Mouse (Mus musculus) left cerebral cortex, adult 2 months (tissue): ENCODE data around the gene Uevld. TPM values are rescaled to one million over a fixed set of nuclear protein-coding genes. Genes with fewer than 3 reads are reported as not detected.

Source experiments
- DNase-seq, 2 experiments: peaks; one replicate each; pipeline ENCODE4 v3.0.0; 2021 to 2022; ENCODE audit warnings: low spot score in 2 of 2, mixed read lengths in 1 of 2; ENCODE audit errors: extremely low spot score in 1 of 2
- H3K27ac ChIP-seq: fragments of 200-600 bp; 2 replicates; pipeline ENCODE4 v1.8.1; 2022
- H3K4me3 ChIP-seq: fragments of 200-600 bp; 2 replicates; pipeline ENCODE4 v1.8.1; 2022
- CTCF ChIP-seq: fragments of 200-600 bp; IDR thresholded peaks from 2 replicates; pipeline ENCODE4 v1.8.1; 2022; ENCODE audit warnings: antibody characterized with exemption, mild to moderate bottlenecking, moderate library complexity
- intact Hi-C: fragments of 180-260 bp; cut with DNase I; formaldehyde crosslinking; loops from one replicate; pipeline ENCODE4 v1.15.1; 2025
- long read RNA-seq, 2 experiments: library from polyadenylated mRNA; stranded (forward); transcript quantifications; one replicate each; pipeline ENCODE4 v2.0.0; 2021; ENCODE audit warnings: borderline mapping rate in 2 of 2
- total RNA-seq, 2 experiments: library from RNA; stranded (reverse); gene quantifications; 2 replicates each; pipeline ENCODE4 v1.2.3; 2021

Gene Uevld
- 10 to 100 TPM; 11.7 to 13.2 TPM for total RNA-seq
- long read RNA-seq, experiment 1, full-length matches to known transcripts = 8 of 12 reads
- long read RNA-seq, experiment 1, partial matches to known transcripts = 2 of 12 reads
- long read RNA-seq, experiment 1, other reads (novel, unspliced or antisense) = 2 of 12 reads
- long read RNA-seq, experiment 2, full-length matches to known transcripts = 6 of 7 reads
- long read RNA-seq, experiment 2, partial matches to known transcripts = 0 of 7 reads
- long read RNA-seq, experiment 2, other reads (novel, unspliced or antisense) = 1 of 7 reads

DNA sequence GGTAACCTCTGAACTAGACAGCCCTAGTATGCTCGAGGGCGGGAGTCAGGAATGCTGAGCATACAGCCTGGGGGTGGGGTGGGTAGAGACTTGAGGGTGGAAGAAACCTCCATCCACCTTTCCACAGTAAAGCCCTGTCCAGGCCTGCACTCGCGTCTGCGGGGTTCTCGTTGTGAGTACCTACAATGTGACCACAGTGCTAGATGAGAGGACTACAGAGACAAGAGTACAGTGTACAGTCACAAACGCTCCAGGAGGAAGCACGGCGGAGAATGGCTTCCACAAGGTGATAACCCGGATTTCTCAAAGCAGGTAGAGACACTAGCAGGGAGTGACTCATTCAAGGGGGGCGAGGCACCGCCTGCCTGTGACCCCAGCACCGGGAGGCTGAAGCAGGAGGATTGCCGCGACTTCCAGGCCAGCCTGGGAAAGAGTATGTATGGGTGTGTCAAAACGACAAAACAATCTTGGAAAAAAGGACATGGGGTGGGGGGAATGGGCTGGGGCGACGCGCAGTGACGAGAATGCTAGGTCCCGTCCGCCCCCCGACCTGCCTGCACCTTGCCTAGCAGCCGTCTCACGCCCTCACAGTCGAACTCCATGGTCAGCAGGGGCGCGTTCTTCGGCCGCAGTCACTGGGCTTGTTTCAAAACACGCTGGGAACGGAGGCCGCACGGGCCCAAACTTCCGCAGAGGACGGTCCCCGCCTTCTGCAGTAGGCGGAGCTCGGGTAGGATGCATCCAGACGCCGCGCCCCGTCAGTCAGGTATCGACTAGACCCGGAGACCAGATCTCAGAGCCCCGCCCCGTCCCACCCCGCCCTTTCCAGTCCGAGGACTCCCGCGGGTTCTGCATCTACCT is at the start of gene Uevld:
Gene Uevld (minus strand): TSS at position 697 of the 861 bp plus-strand sequence.
- intact Hi-C loops = loop anchor here (1.0 to 5.0 kb wide), 2 partner anchors 36 to 50 kb away; partner anchors contain the start of gene Spty2d1
- peak within 1 kb of the TSS; percentile 81 for H3K4me3 ChIP-seq
- TF ChIP-seq CTCF = no peak

DNA sequence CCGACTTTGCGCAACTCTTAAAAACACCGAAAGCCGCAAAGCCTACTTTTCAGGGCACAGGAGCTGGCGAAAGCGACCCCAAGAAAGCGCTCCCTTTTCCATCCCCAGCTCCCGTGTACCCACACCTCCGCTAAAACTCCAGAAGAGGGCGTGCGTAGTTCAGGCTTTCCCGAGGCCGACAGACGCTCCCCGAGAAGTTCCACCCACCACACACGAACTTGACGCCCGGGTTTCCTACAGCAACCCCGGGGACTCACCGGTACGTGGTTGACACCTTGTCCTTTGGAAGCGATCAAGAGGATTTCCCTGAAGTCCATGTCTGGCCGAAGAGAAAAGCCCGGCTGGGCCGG is 49.5 kb upstream of the Uevld start:
- intact Hi-C loops = loop anchor here (1.0 to 5.0 kb wide), 5 partner anchors 21 to 210 kb away; partner anchors contain the start of genes Gtf2h1, Hps5, Tmem86a and Uevld
- peak; percentile 51 for TF ChIP-seq CTCF
- DNase-seq = no peak
- H3K4me3 ChIP-seq = peak overlapping the region; percentile 75
- peak overlapping the region; percentile 95 for H3K27ac ChIP-seq

More for the DNA sequence above, at the start of gene Uevld:
- peak within 1 kb of the TSS; percentile 74 for H3K27ac ChIP-seq
- peak; percentile 92 to 94 for DNase-seq

DNA sequence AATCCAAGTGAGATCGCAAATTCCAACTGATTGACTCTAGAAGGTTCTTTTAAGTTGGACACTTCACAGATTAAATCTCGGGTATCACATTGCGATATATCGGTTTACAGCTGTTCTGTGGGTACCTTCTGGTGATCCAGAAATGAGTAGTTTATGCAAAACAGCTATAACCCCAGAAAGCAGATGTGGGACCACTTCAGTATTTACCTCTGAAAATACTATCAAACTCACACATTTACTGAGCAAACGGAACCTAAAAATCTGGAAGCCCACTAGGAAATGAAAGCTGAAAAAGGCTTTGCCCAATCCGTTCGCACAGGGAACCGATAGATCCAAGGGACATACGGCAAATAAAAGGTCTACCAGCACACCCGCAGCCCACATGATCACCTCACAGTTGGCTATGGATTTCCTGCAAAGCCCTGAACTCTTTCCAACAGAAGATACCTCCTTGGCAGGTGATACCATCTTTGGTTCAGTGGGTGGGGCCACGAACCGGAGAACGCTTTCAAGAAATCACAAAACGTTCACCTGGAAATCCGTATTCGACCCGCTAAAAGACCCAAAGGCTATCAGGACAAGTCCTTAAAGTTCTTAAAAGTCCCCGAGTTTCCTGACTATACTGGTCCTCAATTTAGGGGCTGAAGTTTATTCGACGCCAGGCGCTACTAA is 48.9 kb upstream of the Uevld start:
- intact Hi-C loops = loop anchor here (2.0 to 5.0 kb wide), 3 partner anchors 20 to 210 kb away; partner anchors contain the start of genes Gtf2h1 and Hps5
- Histone ChIP-seq H3K27ac (no peak overlapping the region; the same call in 1 of the 2 replicates), H3K4me3 (peak overlapping the region; percentile 75)
- DNase-seq = no peak
- TF ChIP-seq CTCF = no peak

DNA sequence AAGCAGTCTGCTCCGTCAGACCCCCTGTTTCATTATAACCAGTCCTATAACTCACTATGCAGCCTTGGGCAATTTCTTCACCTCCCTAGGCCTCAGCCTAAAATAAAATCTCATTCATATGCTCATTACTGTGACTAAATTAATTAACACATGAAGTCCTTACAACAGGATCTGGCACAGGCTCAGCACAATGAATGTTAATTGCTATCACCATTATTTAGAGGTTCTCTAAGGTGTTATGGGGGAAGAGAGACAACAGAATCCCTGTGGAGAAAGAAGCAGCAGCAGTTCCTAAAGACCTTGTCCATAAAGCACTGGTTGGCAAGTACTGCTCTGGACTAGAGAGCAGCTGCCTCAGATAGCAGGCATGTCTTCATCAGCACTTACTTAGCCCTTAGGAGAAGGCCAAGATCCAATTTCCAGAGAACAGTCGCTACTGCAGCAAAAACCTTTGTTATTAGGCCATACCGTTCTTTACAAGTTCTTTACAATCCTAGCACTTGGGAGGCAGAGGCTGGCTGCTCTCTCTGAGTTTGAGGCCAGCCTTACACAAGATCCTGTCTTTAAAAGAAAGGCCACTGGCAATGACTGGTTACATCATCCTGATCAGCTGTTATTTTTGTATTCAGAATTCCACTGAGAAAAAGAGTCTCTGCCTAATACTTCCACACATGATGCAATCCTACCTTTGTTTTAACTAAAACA is 45.2 kb upstream of the Uevld start:
- H3K27ac ChIP-seq = no peak overlapping the region
- H3K4me3 ChIP-seq = no peak overlapping the region
- intact Hi-C loops = no loop called here
- no peak for TF ChIP-seq CTCF
- no peak for DNase-seq

DNA sequence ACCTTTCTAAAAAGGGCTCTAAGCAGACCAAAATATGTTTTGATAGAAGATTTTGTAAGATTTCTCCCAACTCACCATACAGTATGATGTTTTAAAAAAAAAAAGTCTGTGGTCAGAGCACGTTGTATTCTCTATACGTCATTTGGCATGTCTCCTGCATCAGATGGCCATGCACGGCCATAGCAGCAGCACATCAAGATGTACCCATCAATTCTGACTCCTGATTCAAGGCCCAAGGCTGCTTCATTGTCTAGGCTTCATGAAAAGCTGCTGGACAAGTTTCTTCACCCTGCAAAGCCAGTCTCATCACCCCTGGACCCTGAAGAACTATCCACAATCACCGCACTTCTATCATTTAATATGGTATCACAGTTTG is 43.6 kb upstream of the Uevld start:
- no peak for TF ChIP-seq CTCF
- no peak overlapping the region for H3K4me3 ChIP-seq
- no peak for DNase-seq
- H3K27ac ChIP-seq = no peak overlapping the region
- intact Hi-C loops = no loop called here

DNA sequence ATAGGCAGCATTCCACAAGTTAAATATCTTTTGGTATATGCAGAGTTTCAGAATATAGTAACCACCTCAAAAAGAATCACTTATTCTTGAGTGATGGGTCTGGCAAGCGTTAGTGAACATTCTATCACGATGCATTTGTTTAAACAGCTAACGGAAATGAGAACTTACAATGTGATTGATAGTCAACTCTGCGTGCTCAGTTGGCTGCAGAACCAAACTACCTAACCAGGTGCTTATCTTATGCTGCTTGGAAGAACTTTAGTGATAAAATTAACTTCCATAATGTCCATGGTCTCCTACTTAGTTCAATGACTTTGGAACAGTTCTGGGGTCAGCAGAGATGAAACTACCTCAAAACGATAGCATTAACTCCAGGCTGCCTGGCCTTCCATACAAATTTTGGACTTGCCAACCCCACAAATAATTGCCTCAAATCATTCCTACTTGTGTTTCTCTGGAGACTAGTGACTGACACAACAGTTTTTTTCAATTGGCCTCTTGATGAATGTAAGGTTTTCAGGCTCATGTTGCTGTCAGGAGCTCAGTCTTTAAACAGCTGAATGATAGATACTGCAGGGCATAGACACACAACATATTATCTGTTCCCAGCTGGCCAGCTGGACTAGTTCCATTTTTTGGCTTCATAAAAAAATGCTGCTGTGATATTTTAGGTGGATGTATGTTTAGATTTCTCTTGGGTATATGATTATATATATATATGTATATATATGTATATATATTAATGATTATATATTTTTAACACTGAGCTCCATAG is 43.0 kb upstream of the Uevld start:
- intact Hi-C loops = no loop called here
- TF ChIP-seq CTCF = no peak
- no peak overlapping the region for H3K27ac ChIP-seq

DNA sequence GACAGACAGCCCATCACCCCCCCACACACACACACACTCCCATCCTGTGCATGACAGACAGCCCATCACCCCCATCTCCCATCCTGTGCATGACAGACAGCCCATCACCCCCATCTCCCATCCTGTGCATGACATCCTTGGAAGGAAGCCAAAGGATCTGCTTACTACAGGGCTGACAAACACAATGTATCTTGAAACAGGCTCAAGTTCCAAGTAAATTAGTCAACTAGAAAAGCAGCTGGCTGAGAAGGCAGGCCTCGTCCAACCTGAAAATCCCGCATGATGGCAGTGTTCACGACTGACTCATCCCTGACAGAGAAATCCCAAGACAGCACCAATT is 42.3 kb upstream of the Uevld start:
- Histone ChIP-seq H3K4me3 (no peak overlapping the region), H3K27ac (no peak overlapping the region)
- DNase-seq = no peak
- intact Hi-C loops = no loop called here
- TF ChIP-seq CTCF = no peak

More for the DNA sequence above, 43.0 kb upstream of the Uevld start:
- DNase-seq = no peak
- no peak overlapping the region for H3K4me3 ChIP-seq

DNA sequence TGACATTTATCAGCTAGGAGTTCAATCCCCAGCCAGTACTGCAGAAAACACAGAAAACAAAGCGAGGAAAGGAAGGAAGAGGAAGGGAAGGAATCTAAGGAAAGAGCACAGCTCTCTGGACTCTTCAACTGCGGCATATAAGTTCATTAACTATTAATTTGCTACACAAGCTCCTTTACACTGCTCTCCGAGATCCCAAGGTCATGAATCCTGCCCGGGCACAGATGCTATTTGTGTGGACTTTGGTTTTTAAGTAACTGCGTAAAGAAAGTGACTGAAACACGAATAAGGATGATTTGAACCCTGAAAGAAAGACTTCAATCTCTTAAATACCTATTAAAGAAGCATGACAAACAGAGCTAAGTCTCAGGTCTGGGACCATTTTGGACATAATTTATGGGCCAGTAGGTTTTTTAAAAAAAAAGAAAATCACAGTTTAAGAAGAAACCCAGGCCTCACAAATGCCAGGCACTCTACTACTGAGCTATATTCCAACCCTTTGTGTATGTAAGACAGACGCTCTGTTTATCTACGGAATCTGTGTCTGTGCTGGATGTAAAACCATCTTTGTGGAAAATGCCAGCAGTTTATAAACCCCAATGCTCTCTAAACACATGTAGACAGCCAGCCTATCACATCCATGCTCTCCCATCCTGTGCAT is 41.8 kb upstream of the Uevld start:
- intact Hi-C loops = no loop called here
- DNase-seq = no peak
- no peak overlapping the region for H3K27ac ChIP-seq
- H3K4me3 ChIP-seq = no peak overlapping the region
- no peak for TF ChIP-seq CTCF

DNA sequence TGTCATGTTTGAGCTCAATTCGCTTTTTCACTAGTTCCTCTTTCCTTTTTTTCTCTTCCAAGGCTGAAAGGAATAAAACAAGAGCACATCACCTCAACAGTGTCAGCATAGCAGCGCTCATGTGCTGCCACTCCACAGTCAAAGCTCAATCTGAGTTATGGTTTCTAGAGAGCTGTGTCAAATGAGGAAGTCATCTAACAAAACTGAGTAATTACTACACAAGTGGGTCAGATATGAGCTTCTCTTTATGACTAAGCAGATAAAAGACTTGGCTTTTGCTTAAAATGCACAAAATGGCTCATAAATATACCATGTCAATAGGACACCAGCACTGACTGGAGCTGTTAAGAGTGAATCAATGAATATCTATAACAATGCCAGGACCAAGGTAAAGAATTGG is 40.6 kb upstream of the Uevld start:
- DNase-seq = no peak
- no peak overlapping the region for H3K27ac ChIP-seq
- no peak overlapping the region for H3K4me3 ChIP-seq
- TF ChIP-seq CTCF = no peak
- intact Hi-C loops = no loop called here

DNA sequence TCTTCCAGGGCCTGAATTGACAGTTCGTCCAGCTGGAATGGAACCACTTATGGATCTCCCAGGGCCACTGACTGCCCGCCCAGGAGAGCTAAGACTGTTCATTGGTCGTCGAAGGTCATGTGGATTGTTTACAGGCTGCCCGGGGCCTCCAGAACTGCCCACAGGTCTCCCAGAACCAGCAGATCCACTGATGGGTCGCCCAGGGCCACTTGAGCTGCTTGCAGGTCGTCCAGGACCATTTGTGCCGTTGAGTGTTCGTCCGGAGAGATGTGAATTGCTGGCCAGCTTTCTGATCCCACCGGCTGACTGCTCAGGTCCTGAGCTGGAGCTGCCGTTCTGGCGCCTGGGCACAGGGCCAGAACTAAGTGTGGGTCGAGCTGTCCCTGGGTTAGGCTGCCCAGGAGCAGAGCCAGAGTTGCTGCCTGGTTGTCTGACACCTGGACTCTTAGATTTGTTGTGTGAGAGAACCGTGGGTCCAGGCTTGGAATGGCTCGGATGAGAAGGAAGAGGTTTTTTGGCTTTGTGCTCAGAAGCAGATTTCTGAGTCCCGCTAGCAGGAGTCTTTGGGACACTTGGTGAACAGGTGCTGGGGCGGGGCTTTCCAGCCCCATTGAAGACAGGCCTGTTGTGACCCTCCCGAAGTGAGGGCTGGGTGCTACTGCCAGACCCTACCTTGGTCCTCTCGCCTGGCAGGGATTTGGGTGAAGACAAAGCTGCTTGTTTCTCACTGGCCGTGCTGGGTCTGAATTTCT is 39.5 kb upstream of the Uevld start:
- Histone ChIP-seq H3K27ac (no peak overlapping the region), H3K4me3 (no peak overlapping the region)
- no peak for DNase-seq
- intact Hi-C loops = no loop called here
- TF ChIP-seq CTCF = no peak
